Mouse (Mus musculus) ES-E14 (cell line): ENCODE results near the gene Prn. TPM values are rescaled to one million over a fixed set of nuclear protein-coding genes. Genes with fewer than 3 reads are reported as not detected.

Experiments
- DNase-seq: peaks from one replicate; pipeline ENCODE4 v3.0.0-alpha.2; 2013; ENCODE audit warnings: low read depth, low spot score
- H3K27ac ChIP-seq: 2 replicates; pipeline ENCODE4 v1.5.1; 2012; ENCODE audit warnings: low read depth, mild to moderate bottlenecking, low read length, moderate library complexity, mixed read lengths; ENCODE audit not compliant: poor library complexity, insufficient read depth, severe bottlenecking
- H3K36me3 ChIP-seq: 2 replicates; pipeline ENCODE4 v1.6.1; 2012; ENCODE audit warnings: mild to moderate bottlenecking, low read length, moderate library complexity, mixed read lengths; ENCODE audit not compliant: control insufficient read depth, poor library complexity, insufficient read depth, severe bottlenecking
- H3K4me1 ChIP-seq, 2 experiments: fragments of 150-350 bp in 1 of 2; sonication (generic) in 1 of 2; 2 replicates each; pipeline ENCODE4 v1.6.1; 2012; ENCODE audit warnings: low read length in 2 of 2, mild to moderate bottlenecking in 1 of 2, mixed read lengths in 1 of 2; ENCODE audit not compliant: control insufficient read depth in 2 of 2, insufficient read depth in 2 of 2, poor library complexity in 1 of 2
- H3K4me3 ChIP-seq, 2 experiments: fragments of 150-350 bp in 1 of 2; sonication (generic) in 1 of 2; 2 replicates each; pipeline ENCODE4 v1.5.1; 2012; ENCODE audit warnings: low read length in 2 of 2, low read depth in 1 of 2, mild to moderate bottlenecking in 1 of 2, mixed read lengths in 1 of 2; ENCODE audit not compliant: insufficient read depth in 1 of 2, poor library complexity in 1 of 2, severe bottlenecking in 1 of 2
- H3K9ac ChIP-seq: 2 replicates; pipeline ENCODE4 v1.6.1; 2012; ENCODE audit warnings: low read depth, mild to moderate bottlenecking, low read length, mixed read lengths; ENCODE audit not compliant: poor library complexity, insufficient read depth, severe bottlenecking
- H3K9me3 ChIP-seq: fragments of 150-350 bp; sonication (generic); 2 replicates; pipeline ENCODE4 v1.6.1; 2012; ENCODE audit warnings: low read depth, mild to moderate bottlenecking, low read length; ENCODE audit not compliant: control insufficient read depth, insufficient read depth
- CHD2 ChIP-seq: IDR thresholded peaks from 2 replicates; pipeline ENCODE4 v1.6.1; 2014; ENCODE audit warnings: mild to moderate bottlenecking, low read depth, low read length, inconsistent platforms
- HCFC1 ChIP-seq: IDR thresholded peaks from 2 replicates; pipeline ENCODE4 v1.6.1; 2012; ENCODE audit warnings: low read length, inconsistent platforms, borderline replicate concordance; ENCODE audit not compliant: insufficient read depth
- MAFK ChIP-seq: IDR thresholded peaks from 2 replicates; pipeline ENCODE4 v1.6.1; 2014; ENCODE audit warnings: mild to moderate bottlenecking, low read depth, low read length, inconsistent platforms; ENCODE audit not compliant: insufficient read depth
- ZC3H11A ChIP-seq: IDR thresholded peaks from 2 replicates; pipeline ENCODE4 v1.6.1; 2012; ENCODE audit warnings: low read depth, mild to moderate bottlenecking, inconsistent platforms, low read length, borderline replicate concordance
- ZNF384 ChIP-seq: IDR thresholded peaks from 2 replicates; pipeline ENCODE4 v1.6.1; 2012; ENCODE audit warnings: low read depth, low read length, inconsistent platforms
- in situ Hi-C, 2 experiments: fragments of 600-800 bp; cut with MboI; formaldehyde crosslinking; loops; one replicate each; pipeline ENCODE4 v1.15.1; 2025; ENCODE audit warnings: low sequenced_read_pairs in 2 of 2, inconsistent platforms in 1 of 2; ENCODE audit not compliant: unreplicated experiment in 2 of 2
- total RNA-seq: library from RNA; depleted of rRNA; stranded (reverse); fragments of 300-350 nt; gene quantifications from 2 replicates; pipeline ENCODE4 v1.2.3, GENCODE M21; 2012

The Prn gene
- total RNA-seq, 1 experiment, result not detected

DNA sequence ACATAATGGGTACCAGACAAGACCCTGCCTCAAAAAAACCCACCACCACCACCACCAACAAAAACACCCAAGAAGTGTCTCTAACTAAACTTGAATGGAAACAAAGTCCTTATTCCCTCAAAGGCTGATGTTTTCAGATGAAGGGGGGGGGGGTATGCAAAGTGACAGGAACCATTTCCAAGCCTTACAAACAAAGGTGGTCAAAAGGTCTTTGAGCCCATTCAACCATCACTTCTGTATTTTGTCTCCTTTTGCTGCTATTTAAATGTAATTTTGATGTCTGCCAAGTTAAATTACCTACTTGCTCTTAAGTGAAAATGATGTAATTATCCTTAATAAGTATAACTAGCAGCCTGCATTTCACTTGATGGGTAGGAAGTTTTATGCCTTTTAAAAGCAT, 43.1 kb upstream of the Prn start:
- TF ChIP-seq ZNF384 (no peak), HCFC1 (no peak), ZC3H11A (no peak), MAFK (no peak), CHD2 (no peak)
- in situ Hi-C loops, result no loop called here
- no peak for DNase-seq
- Histone ChIP-seq H3K4me3 (no peak overlapping the region), H3K9me3 (no peaks in the 10 kb centered on the region), H3K27ac (no peak overlapping the region), H3K9ac (no peak overlapping the region), H3K4me1 (peaks cover 4 to 6% of the 10 kb centered on the region in 2 experiments; a peak in 1 of 4 replicates), H3K36me3 (no peaks in the 10 kb centered on the region)

DNA sequence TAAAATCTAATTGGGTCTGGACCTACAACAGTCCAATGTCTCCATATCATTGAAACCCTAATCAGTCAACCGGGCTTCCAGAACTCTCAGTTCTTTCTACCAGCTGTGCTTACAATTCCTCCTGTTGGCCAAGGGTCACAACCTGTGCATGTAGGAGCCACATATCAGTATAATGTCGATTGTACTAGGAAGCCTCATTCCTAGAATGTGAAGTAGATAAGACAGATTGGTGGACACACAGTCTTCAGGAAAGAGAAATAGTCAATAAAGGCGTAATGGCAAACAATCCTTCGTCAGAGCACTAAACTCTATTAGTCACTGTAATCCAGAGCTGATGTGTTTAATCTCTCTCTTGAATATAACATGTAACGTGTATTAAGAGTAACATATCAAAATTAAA, 40.8 kb upstream of the Prn start:
- Histone ChIP-seq H3K4me3 (no peak overlapping the region), H3K9me3 (no peaks in the 10 kb centered on the region), H3K9ac (no peak overlapping the region), H3K36me3 (no peaks in the 10 kb centered on the region), H3K4me1 (peaks cover 3 to 4% of the 10 kb centered on the region in 2 experiments; a peak in 1 of 4 replicates), H3K27ac (no peak overlapping the region)
- no peak for TF ChIP-seq ZNF384
- no peak for TF ChIP-seq HCFC1
- TF ChIP-seq CHD2, result no peak
- TF ChIP-seq ZC3H11A, result no peak
- TF ChIP-seq MAFK, result no peak
- in situ Hi-C loops, result no loop called here
- no peak for DNase-seq

DNA sequence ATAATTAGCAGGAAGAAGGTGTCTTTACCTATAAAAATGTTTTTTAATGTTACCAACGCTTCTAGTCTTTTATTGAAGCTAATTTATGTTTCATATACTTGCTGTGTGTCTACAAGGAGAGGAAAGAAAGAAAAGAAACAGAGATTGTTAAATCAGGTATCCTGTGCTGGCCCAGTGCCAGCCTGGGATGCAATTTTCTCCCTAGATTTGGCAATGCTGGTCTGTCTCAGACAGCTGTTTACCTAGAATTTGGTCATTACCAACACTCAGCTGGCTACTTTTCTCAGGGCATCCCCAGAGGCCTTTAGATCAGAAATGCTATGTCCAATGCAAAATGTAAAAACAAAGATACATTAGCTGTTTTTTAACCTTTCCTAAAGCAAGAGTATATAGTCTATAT, 36.4 kb upstream of the Prn start:
- in situ Hi-C loops, result no loop called here

DNA sequence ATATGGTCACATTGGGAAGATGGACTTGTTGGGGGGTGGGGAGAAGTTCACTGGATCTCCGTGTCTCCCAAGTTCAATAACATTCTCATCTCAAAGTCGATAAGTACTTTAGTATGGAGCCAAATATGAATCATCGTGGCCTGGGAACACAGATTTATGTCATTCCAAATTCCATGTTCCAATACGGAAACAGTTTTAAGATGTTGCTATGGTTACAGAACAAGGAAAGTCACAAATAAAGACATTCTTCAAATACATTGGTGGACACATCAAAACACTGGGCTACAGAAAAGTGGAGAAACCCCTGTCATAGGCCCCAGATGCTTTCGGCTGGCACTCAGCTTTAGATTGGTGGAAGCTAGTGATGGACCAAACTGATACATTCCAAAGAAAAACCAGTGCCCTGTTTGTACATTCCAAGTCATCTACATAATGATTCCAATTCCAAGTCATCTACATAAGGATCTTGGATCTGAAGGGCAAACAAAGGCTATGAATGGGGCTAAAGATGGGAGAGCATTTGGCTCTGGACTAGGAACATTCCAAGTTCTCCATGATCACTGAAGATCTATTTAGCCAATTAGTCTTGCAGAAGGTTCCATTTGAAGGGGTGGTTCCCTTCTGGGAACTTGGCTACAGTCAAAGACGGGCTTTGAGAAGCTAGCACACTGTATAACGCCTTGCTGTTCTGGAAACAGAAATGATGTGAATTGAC, 33.0 kb upstream of the Prn start:
- no peak for TF ChIP-seq MAFK
- TF ChIP-seq HCFC1, result no peak
- Histone ChIP-seq H3K4me1 (no peaks in the 10 kb centered on the region; a peak in 1 of 4 replicates), H3K9me3 (no peaks in the 10 kb centered on the region), H3K36me3 (no peaks in the 10 kb centered on the region), H3K27ac (no peak overlapping the region), H3K9ac (no peak overlapping the region), H3K4me3 (no peak overlapping the region)
- in situ Hi-C loops, result no loop called here
- DNase-seq, result no peak

More for the DNA sequence above, 36.4 kb upstream of the Prn start:
- Histone ChIP-seq H3K27ac (no peak overlapping the region), H3K4me3 (no peak overlapping the region), H3K36me3 (no peaks in the 10 kb centered on the region), H3K9ac (no peak overlapping the region), H3K9me3 (no peaks in the 10 kb centered on the region), H3K4me1 (peaks cover under 1 to 3% of the 10 kb centered on the region in 2 experiments; a peak in 1 of 4 replicates)
- no peak for TF ChIP-seq CHD2
- no peak for DNase-seq

DNA sequence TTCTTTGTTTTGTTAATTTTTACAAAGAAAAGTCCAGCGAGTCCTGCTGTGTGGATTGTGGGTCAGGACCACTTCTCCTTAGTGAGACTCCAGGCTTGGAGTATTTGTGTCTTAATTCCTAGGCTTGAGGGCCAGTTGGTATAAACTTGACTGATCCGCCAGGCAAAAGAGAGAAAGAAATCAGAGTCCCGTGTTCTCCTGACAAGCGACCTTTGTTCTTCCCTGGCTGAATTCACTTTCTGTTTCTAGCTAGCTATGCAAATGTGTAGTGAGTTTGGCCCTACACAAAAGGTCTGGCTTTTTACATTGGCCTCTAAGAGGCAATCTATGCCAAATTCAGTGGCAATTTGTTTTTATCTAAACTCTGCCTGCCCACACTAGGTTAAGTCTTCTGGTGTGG, 28.0 kb upstream of the Prn start:
- no peaks in the 10 kb centered on the region for H3K36me3 ChIP-seq
- H3K9me3 ChIP-seq, result no peaks in the 10 kb centered on the region
- in situ Hi-C loops, result no loop called here
- no peak for DNase-seq
- peaks cover 2 to 8% of the 10 kb centered on the region in 2 experiments; a peak in 3 of 4 replicates for H3K4me1 ChIP-seq
- TF ChIP-seq HCFC1 (no peak), ZC3H11A (no peak), ZNF384 (no peak), CHD2 (no peak), MAFK (no peak)
- no peak overlapping the region for H3K27ac ChIP-seq
- no peak overlapping the region for H3K9ac ChIP-seq
- H3K4me3 ChIP-seq, result no peak overlapping the region
